Mouse (Mus musculus) liver, adult 2 months (tissue): Measurements from ENCODE around the gene 2700097O09Rik.
"Not testable (repeated sequence)": the region's sequence is repeated elsewhere in the genome, so short reads cannot be mapped to it uniquely, and the experiment has no call there.

Experiments
- CTCF ChIP-seq: fragments of 200-500 bp; IDR thresholded peaks from 2 replicates; pipeline ENCODE4 v1.5.1; 2011; ENCODE audit warnings: low read depth, low read length, control low read depth
- POLR2A ChIP-seq: fragments of 200-500 bp; IDR thresholded peaks from 2 replicates; pipeline ENCODE4 v1.6.1; 2011; ENCODE audit warnings: low read length, control low read depth; ENCODE audit not compliant: insufficient read depth; ENCODE audit errors: extremely low read depth

DNA sequence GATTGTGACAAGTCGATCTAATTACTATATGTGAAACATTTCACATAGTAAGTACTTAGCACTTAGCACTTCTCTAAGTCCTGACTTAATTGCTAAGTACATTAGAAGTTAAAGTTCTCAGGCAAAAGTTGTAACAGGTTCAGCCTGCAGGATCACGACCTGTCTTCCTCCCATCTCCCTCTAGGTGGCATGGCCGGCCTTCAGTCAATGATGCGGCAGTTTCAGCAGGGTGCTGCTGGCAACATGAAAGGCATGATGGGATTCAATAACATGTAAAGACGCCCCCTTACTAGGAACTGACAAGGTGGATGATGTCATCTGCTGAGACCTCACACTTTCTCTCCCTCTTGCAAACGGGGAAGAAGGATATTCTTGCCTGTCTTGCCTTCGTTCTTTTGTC is 32.7 kb upstream of the 2700097O09Rik start:
- not testable (repeated sequence) for TF ChIP-seq CTCF, POLR2A
